Mouse (Mus musculus): ENCODE measurements around the gene Gstm7. TPM values are rescaled to one million over a fixed set of nuclear protein-coding genes. Genes with fewer than 3 reads are reported as not detected.
"Not testable (repeated sequence)": the region's sequence is repeated elsewhere in the genome, so short reads cannot be mapped to it uniquely, and the experiment has no call there.

Gstm7 gene
- polyA plus RNA-seq (2015; fragmentation: Nextera tagmentation; extraction: Ambion mirVana): 26.8 and 28.1 TPM in 2 replicates

GRCm38 (mm10) chr3:107931670-107932069 lies at the start of gene Gstm7:
Gene Gstm7 (minus strand): TSS chr3:107931817.
- peak within 1 kb of the TSS; percentile 50 for H3K4me3 ChIP-seq (ENCODE audit: low read length)
- peak within 1 kb of the TSS; percentile 34; the same call in 1 of the 2 replicates for H3K9ac ChIP-seq (ENCODE audit: low read length)
- no peaks in the 10 kb centered on the region for H3K36me3 ChIP-seq (ENCODE audit: control insufficient read depth, insufficient read depth)
- peaks cover 13% of the 10 kb centered on the region for H3K4me1 ChIP-seq (ENCODE audit: control insufficient read depth, insufficient read depth, low read length)
- ATAC-seq (replicated peaks; ENCODE audit: extremely low read depth, insufficient read depth, low FRiP score): peak; percentile 98
- 2% methylated on average over 10 of the region's 10 CpGs for WGBS
- no peaks in the 10 kb centered on the region for H3K9me3 ChIP-seq (replicated peaks; ENCODE audit: control insufficient read depth, low read length)
- no peaks in the 10 kb centered on the region for H3K27me3 ChIP-seq (ENCODE audit: control insufficient read depth, insufficient read depth, low read length)
- peak within 1 kb of the TSS; percentile 65 for H3K4me2 ChIP-seq (ENCODE audit: low read depth, low read length)
- peak within 1 kb of the TSS; percentile 81 for H3K27ac ChIP-seq (ENCODE audit: low read length)

GRCm38 (mm10) chr3:107981261-107981660 lies 49.6 kb upstream of the Gstm7 start:
- H3K4me3 ChIP-seq (ENCODE audit: low read length): no peak overlapping the region
- H3K27ac ChIP-seq (ENCODE audit: low read length): no peak overlapping the region
- peaks cover 5% of the 10 kb centered on the region; the same call in 1 of the 2 replicates for H3K4me1 ChIP-seq (ENCODE audit: control insufficient read depth, insufficient read depth, low read length)
- H3K9me3 ChIP-seq (replicated peaks; ENCODE audit: control insufficient read depth, low read length): no peaks in the 10 kb centered on the region
- H3K36me3 ChIP-seq (ENCODE audit: control insufficient read depth, insufficient read depth): no peaks in the 10 kb centered on the region
- H3K4me2 ChIP-seq (ENCODE audit: low read depth, low read length): no peak overlapping the region
- ATAC-seq (replicated peaks; ENCODE audit: extremely low read depth, insufficient read depth, low FRiP score): no peak
- H3K9ac ChIP-seq (ENCODE audit: low read length): no peak overlapping the region
- WGBS: 72% methylated on average over 3 of the region's 3 CpGs
- H3K27me3 ChIP-seq (ENCODE audit: control insufficient read depth, insufficient read depth, low read length): no peaks in the 10 kb centered on the region

GRCm38 (mm10) chr3:107977691-107978090 lies 46.1 kb upstream of the Gstm7 start:
- ATAC-seq (replicated peaks; ENCODE audit: extremely low read depth, insufficient read depth, low FRiP score): no peak
- WGBS: 51% methylated on average over 3 of the region's 3 CpGs
- no peak overlapping the region for H3K27ac ChIP-seq (ENCODE audit: low read length)

GRCm38 (mm10) chr3:107974237-107974636 lies 42.6 kb upstream of the Gstm7 start:
- Histone ChIP-seq H3K27me3 (ENCODE audit: control insufficient read depth, insufficient read depth, low read length) (no peaks in the 10 kb centered on the region), H3K4me3 (ENCODE audit: low read length) (no peak overlapping the region), H3K4me2 (ENCODE audit: low read depth, low read length) (no peak overlapping the region), H3K27ac (ENCODE audit: low read length) (no peak overlapping the region), H3K36me3 (ENCODE audit: control insufficient read depth, insufficient read depth) (no peaks in the 10 kb centered on the region), H3K9me3 (replicated peaks; ENCODE audit: control insufficient read depth, low read length) (no peaks in the 10 kb centered on the region), H3K9ac (ENCODE audit: low read length) (no peak overlapping the region), H3K4me1 (ENCODE audit: control insufficient read depth, insufficient read depth, low read length) (no peaks in the 10 kb centered on the region)
- 80% methylated on average over 1 of the region's 1 CpGs for WGBS
- no peak for ATAC-seq (replicated peaks; ENCODE audit: extremely low read depth, insufficient read depth, low FRiP score)

More at GRCm38 (mm10) chr3:107977691-107978090, 46.1 kb upstream of the Gstm7 start:
- peaks cover 2% of the 10 kb centered on the region; the same call in 1 of the 2 replicates for H3K4me1 ChIP-seq (ENCODE audit: control insufficient read depth, insufficient read depth, low read length)
- no peak overlapping the region for H3K4me3 ChIP-seq (ENCODE audit: low read length)
- H3K9ac ChIP-seq (ENCODE audit: low read length): no peak overlapping the region
- H3K9me3 ChIP-seq (replicated peaks; ENCODE audit: control insufficient read depth, low read length): no peaks in the 10 kb centered on the region
- no peaks in the 10 kb centered on the region for H3K36me3 ChIP-seq (ENCODE audit: control insufficient read depth, insufficient read depth)
- H3K4me2 ChIP-seq (ENCODE audit: low read depth, low read length): no peak overlapping the region
- no peaks in the 10 kb centered on the region for H3K27me3 ChIP-seq (ENCODE audit: control insufficient read depth, insufficient read depth, low read length)

GRCm38 (mm10) chr3:107972070-107972469 lies 40.5 kb upstream of the Gstm7 start:
- Histone ChIP-seq H3K4me1 (ENCODE audit: control insufficient read depth, insufficient read depth, low read length) (no peaks in the 10 kb centered on the region), H3K9ac (ENCODE audit: low read length) (no peak overlapping the region), H3K9me3 (replicated peaks; ENCODE audit: control insufficient read depth, low read length) (no peaks in the 10 kb centered on the region), H3K4me3 (ENCODE audit: low read length) (no peak overlapping the region), H3K27ac (ENCODE audit: low read length) (no peak overlapping the region), H3K27me3 (ENCODE audit: control insufficient read depth, insufficient read depth, low read length) (no peaks in the 10 kb centered on the region), H3K36me3 (ENCODE audit: control insufficient read depth, insufficient read depth) (no peaks in the 10 kb centered on the region), H3K4me2 (ENCODE audit: low read depth, low read length) (no peak overlapping the region)
- 90% methylated on average over 3 of the region's 3 CpGs for WGBS
- ATAC-seq (replicated peaks; ENCODE audit: extremely low read depth, insufficient read depth, low FRiP score): no peak

- not testable (repeated sequence) for ATAC-seq (replicated peaks; ENCODE audit: extremely low read depth, insufficient read depth, low FRiP score)
Measured at GRCm38 (mm10) chr3:107971101-107971500, 39.5 kb upstream of the Gstm7 start.

GRCm38 (mm10) chr3:107968724-107969395 lies 37.2 kb upstream of the Gstm7 start, which contains the start of gene Gstm3:
Gene Gstm3 (minus strand): TSS chr3:107969283.
- peak; percentile 6; the same call in 1 of the 2 replicates for ATAC-seq (replicated peaks; ENCODE audit: extremely low read depth, insufficient read depth, low FRiP score)
- H3K9ac ChIP-seq (ENCODE audit: low read length): no peak within 1 kb of the TSS
- no peaks in the 10 kb centered on the region for H3K36me3 ChIP-seq (ENCODE audit: control insufficient read depth, insufficient read depth)
- H3K27ac ChIP-seq (ENCODE audit: low read length): no peak within 1 kb of the TSS
- 49% methylated on average over 13 of the region's 13 CpGs for WGBS
- no peaks in the 10 kb centered on the region for H3K9me3 ChIP-seq (replicated peaks; ENCODE audit: control insufficient read depth, low read length)
- no peaks in the 10 kb centered on the region for H3K27me3 ChIP-seq (ENCODE audit: control insufficient read depth, insufficient read depth, low read length)
- H3K4me2 ChIP-seq (ENCODE audit: low read depth, low read length): no peak within 1 kb of the TSS
- 0 out of 2 replicates have a peak, but pooled peaks cover 2% of the 10 kb centered on the region for H3K4me1 ChIP-seq (ENCODE audit: control insufficient read depth, insufficient read depth, low read length)
- no peak within 1 kb of the TSS for H3K4me3 ChIP-seq (ENCODE audit: low read length)

More at GRCm38 (mm10) chr3:107971101-107971500, 39.5 kb upstream of the Gstm7 start:
- 42% methylated on average over 3 of the region's 3 CpGs for WGBS
- H3K4me2 ChIP-seq (ENCODE audit: low read depth, low read length); H3K27ac ChIP-seq (ENCODE audit: low read length); H3K4me1 ChIP-seq (ENCODE audit: control insufficient read depth, insufficient read depth, low read length); H3K9ac ChIP-seq (ENCODE audit: low read length); H3K4me3 ChIP-seq (ENCODE audit: low read length); H3K36me3 ChIP-seq (ENCODE audit: control insufficient read depth, insufficient read depth); H3K9me3 ChIP-seq (replicated peaks; ENCODE audit: control insufficient read depth, low read length); H3K27me3 ChIP-seq (ENCODE audit: control insufficient read depth, insufficient read depth, low read length): not testable (repeated sequence)

GRCm38 (mm10) chr3:107966631-107967030 lies 35.0 kb upstream of the Gstm7 start:
- H3K4me3 ChIP-seq (ENCODE audit: low read length): no peak overlapping the region
- H3K4me2 ChIP-seq (ENCODE audit: low read depth, low read length): no peak overlapping the region
- 92% methylated on average over 5 of the region's 5 CpGs for WGBS
- H3K27ac ChIP-seq (ENCODE audit: low read length): no peak overlapping the region
- no peaks in the 10 kb centered on the region for H3K36me3 ChIP-seq (ENCODE audit: control insufficient read depth, insufficient read depth)
- no peak overlapping the region for H3K9ac ChIP-seq (ENCODE audit: low read length)
- no peaks in the 10 kb centered on the region for H3K9me3 ChIP-seq (replicated peaks; ENCODE audit: control insufficient read depth, low read length)
- H3K27me3 ChIP-seq (ENCODE audit: control insufficient read depth, insufficient read depth, low read length): no peaks in the 10 kb centered on the region
- ATAC-seq (replicated peaks; ENCODE audit: extremely low read depth, insufficient read depth, low FRiP score): no peak
- 0 out of 2 replicates have a peak, but pooled peaks cover 2% of the 10 kb centered on the region for H3K4me1 ChIP-seq (ENCODE audit: control insufficient read depth, insufficient read depth, low read length)

- no peaks in the 10 kb centered on the region for H3K27me3 ChIP-seq (ENCODE audit: control insufficient read depth, insufficient read depth, low read length)
- no peak overlapping the region for H3K27ac ChIP-seq (ENCODE audit: low read length)
- H3K9ac ChIP-seq (ENCODE audit: low read length): no peak overlapping the region
- no peaks in the 10 kb centered on the region for H3K36me3 ChIP-seq (ENCODE audit: control insufficient read depth, insufficient read depth)
- WGBS: 46% methylated on average over 1 of the region's 1 CpGs
- ATAC-seq (replicated peaks; ENCODE audit: extremely low read depth, insufficient read depth, low FRiP score): no peak
- no peak overlapping the region for H3K4me3 ChIP-seq (ENCODE audit: low read length)
- H3K9me3 ChIP-seq (replicated peaks; ENCODE audit: control insufficient read depth, low read length): no peaks in the 10 kb centered on the region
- H3K4me2 ChIP-seq (ENCODE audit: low read depth, low read length): no peak overlapping the region
- 0 out of 2 replicates have a peak, but pooled peaks cover 2% of the 10 kb centered on the region for H3K4me1 ChIP-seq (ENCODE audit: control insufficient read depth, insufficient read depth, low read length)
Measured at GRCm38 (mm10) chr3:107965592-107965991, 34.0 kb upstream of the Gstm7 start.
